Mouse (Mus musculus) spleen, postnatal 10 days (tissue): Measurements from ENCODE around the gene Large1.
"Not testable (repeated sequence)": the region's sequence is repeated elsewhere in the genome, so short reads cannot be mapped to it uniquely, and the experiment has no call there.

Source experiments
- DNase-seq, 2 experiments: peaks; one replicate each; pipeline ENCODE4 v3.0.0; 2021 to 2022; ENCODE audit warnings: low spot score in 2 of 2

Large1 gene

GRCm38 (mm10) chr8:73295531-73295930 is 57.8 kb downstream of the Large1 start:
- DNase-seq = no peak

GRCm38 (mm10) chr8:73293655-73294054 is 59.7 kb downstream of the Large1 start:
- DNase-seq = no peak

GRCm38 (mm10) chr8:73291630-73292029 is 61.7 kb downstream of the Large1 start:
- DNase-seq = no peak

DNA sequence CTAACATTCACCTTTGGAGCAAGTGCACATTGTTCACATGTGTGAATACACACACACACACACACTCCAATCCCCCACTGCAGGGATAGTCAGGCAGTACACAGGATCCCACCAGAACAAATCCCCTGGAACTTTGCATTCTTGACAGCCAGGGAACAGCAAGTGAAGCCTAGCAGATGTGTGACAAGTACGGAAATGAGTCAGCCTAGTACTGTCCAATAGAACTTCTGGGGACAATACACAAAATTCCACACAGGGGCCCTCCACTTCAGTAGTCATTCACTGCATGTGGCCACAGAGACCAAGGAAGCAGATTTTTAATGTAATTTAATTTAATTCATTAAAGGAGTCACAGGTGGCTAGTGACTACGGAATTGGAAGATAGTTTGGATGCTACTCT is 62.7 kb downstream of the Large1 start:
- no peak for DNase-seq

DNA sequence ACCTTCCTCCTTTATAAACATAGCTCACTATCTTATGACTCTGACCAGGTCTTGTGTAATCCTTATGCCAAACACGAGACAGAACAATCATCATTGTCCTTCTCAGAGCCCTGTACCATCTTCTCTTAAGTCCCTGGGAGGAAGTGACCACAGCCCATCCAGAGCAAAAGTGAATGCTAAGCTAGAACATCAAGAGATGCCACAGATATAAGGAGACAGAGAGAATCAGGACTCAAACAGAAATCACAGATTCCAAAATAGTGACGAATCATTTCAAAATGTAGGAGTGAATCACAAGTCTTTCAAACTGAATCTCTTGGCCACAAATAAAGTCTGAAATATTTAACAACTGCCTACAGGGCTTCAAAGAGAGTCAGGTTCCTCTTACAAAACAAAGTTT is 63.5 kb downstream of the Large1 start:
- DNase-seq = no peak

DNA sequence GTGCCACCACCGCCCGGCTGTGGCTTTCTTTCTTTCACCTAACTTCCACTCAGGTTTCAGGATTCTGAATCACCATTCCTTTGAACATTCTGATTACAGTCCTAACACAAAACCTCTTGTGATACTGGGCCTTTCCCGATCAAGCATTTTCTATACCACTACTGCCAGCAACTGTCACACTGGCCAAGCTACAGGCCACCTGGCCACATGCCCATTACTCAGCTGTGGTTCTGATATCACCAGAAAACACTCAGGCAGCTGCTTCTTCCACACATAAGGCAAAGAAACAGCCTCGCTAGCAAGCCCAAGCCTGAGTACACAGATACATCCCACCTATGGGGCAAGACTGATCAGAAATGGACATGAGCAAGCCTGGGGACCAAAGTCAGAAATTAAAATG is 71.3 kb downstream of the Large1 start:
- no peak for DNase-seq

- no peak for DNase-seq
Measured at GRCm38 (mm10) chr8:73276015-73276414, 77.3 kb downstream of the Large1 start.

DNA sequence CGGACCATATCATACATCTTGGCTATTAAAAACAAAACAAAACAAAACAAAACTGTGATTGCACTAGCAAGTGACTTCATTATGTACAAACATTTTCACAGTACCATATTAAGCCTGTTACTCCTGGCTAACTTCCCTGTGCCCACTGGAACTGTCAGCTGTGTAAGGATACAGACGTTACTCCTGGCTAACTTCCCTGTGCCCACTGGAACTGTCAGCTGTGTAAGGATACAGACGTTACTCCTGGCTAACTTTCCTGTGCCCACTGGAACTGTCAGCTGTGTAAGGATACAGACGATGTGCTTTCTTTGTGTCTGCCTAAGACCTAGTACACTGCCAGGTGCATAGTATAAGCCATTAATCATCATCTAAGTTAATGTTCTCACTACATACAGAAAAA is 77.9 kb downstream of the Large1 start:
- DNase-seq = not testable (repeated sequence)

DNA sequence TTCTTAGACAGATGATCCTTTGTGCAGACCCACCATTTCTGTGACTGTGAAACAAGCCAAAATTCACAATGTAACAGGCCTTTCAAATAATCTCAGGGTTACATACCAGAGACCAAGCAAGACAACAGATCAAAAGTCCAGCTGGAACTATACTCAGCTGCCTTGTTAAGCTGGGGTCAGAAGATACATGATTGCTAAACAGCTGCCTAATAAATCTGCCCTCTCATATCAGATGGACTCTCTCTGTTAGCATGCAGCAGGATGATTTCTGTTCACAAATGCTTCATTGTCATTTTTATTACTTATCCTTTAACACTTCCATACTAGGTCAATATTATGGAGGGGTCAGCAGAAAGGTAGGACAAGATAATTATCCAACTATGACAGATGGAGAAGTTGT is 80.2 kb downstream of the Large1 start:
- DNase-seq = no peak

DNA sequence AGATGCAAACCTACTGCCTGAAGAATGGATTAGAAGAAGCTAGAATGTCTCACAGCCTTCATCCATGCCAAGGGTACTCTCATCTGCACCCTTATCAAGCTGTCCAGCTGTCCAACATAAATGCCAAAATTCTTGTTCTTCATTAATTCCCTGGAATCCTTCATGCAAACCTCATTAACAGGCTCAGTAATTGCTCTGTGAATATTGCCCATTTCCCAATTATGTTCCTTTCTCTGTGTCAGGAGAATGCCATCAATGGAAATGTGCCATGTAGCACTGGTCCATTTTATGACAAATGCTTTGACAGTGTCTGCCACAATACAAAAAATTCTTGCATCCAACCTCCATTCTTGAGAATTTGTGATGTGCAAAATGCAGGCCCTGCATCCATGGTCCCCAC is 82.3 kb downstream of the Large1 start:
- no peak for DNase-seq

DNA sequence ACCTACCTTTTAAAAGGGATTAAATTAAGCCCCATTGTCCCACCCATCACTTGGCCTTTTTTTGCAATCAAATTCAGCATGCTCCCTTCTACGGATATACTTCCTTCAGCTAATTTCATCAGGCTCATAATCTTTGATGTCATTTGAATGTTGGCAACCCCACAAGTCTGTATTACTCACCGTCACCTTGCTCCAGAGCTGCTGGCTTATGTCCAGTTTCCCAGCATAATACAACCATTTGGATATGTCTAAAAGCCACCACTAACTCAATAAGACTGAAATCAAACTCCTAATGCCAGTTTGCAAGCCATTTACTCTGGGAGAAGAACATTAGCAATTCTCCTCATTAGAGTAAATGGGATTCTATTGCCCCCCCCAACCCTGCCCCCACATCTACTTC is 95.4 kb downstream of the Large1 start:
- DNase-seq = no peak

- no peak for DNase-seq
Measured at GRCm38 (mm10) chr8:73244186-73244585, 109.2 kb downstream of the Large1 start.

GRCm38 (mm10) chr8:73242066-73242465 is 111.3 kb downstream of the Large1 start:
- no peak for DNase-seq

DNA sequence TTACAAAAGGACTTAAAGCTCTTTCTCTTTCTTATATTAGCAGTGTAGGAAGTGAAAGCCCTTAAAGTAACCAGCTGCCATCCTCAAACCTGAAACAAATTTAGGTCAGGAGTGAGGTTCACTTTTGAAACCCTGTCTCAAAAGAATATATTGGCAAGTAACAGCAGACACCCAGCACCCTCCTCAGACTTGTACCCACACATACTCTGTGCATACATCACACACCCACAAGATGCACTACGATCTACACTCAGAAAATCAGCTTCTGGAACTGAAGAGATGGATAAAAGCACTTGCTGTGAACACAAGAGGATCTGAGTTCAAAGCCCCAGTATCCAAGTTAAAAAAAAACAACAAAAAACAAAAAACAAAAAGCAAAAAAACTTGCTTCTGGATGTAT is 119.1 kb downstream of the Large1 start:
- DNase-seq = no peak

DNA sequence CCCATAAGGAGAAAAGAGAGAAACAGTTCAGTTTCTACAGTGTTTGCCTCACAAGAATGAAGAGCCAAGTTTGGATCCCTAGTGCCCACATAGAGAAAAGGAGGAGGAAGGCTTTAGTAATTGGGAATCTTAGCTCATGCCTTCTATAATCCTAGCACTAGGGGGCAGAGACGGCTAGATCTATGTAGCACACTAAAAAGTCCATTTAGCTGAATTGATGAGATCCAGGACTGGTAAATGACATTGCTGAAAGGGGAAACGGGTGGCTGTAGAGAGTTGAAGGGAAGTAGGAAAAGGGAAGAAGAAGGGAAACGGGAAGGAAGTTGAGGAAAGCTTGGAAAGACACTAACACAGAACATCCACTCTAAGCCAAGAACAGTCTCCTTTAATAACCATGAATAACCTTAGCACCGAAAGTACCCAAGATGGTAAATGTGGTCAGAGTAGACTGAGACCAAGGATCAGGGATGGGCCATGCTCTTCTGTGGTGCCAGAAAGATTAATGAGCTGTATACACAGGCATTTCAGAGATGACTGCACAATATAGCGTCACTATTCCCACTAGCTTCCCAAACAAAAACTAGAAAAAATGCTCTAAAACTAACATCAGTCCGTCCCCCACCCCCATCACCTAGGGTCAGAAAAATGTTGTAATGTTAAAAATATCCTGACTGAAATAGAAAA is 119.8 kb downstream of the Large1 start:
- DNase-seq = no peak

GRCm38 (mm10) chr8:73226841-73227240 is 126.5 kb downstream of the Large1 start:
- no peak for DNase-seq

- DNase-seq = no peak
Measured at GRCm38 (mm10) chr8:73225654-73226053, 127.7 kb downstream of the Large1 start.

DNA sequence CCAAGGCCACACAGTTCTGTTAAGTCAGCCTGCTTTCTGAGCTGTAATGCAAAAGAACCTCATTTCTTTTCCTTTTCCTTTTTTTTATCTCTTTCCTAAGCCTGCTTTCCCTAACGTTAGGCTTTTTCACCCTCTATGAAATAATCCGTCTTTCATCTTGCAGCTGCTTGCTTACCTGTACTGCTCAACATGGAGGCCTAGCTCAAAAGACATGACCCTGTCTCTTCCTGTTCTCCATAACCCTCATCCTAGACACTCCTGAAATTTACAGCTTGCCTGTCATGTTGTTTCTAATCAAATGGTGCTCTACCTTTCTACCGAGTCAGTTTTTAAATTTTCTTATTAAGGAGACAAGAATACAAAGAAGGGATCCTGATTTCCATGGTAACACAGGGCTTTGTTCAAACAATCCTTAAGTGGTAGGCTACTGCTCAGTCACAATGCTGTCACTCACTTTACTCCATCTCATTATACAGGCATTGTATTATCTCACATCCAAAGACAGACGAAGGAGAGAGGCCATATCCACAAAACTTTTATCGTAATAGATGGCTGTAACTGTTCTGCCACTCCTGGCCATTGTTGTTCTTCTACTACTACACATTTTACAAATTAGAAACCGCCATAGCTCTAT is 134.0 kb downstream of the Large1 start:
- no peak for DNase-seq

DNA sequence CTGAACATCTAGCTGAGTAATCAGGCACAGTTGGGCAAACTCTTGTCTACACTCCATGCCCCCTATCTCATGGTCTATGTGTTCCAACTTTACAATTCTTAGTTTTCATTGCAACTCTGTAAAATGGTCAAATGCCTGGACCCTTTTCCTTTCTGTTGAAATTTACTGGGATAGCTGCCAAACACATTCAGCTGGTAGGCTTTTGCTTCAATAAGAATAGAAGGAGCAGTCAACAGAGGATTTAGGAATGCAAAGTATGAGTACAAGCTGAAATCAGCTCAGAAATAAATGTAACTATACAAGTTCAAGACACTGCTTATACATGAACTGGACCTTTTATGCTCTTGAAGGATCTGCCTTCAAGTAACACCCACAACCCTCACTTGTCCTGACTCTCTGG is 146.5 kb downstream of the Large1 start:
- DNase-seq = no peak

GRCm38 (mm10) chr8:73201854-73202253 is 151.5 kb downstream of the Large1 start:
- no peak for DNase-seq

DNA sequence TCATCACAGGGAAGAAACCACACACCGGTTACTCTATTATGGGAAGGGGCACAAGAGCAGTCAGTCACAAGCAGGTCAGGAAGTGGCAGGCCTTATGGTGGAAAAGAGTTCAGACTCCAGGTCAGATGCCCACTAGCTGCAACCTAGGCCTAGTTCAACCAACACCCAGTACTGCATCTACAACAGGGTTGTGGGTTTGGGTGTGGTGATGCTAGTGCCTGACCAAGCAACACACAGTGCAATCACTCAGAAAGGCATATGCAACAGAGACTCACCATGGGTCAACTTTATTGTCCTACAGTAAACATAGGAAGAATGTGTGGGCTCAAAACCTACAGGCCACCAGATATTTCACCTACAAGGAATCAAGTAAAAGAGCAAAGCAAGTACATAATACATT is 155.6 kb downstream of the Large1 start:
- no peak for DNase-seq

- no peak for DNase-seq
Measured at GRCm38 (mm10) chr8:73188684-73189083, 164.7 kb downstream of the Large1 start.

DNA sequence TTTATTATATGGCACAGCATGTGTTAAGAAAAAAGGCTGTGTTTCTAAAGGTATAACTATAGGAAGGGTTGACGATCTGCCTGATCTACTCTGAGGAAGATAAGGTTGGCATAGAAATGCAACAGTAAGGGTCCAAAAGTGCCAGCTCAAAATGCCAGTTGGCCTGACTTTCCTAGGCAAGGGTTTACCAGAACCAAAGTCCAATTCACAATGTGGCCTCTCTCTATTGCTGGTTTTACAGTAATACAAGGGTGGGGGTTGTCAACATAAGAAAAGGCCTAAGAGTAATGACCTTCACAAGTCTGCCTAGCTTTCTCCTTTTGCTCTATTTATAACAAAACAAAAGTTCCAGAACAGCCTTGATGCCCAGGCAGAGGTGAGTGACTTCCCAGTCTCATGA is 166.0 kb downstream of the Large1 start:
- no peak for DNase-seq

DNA sequence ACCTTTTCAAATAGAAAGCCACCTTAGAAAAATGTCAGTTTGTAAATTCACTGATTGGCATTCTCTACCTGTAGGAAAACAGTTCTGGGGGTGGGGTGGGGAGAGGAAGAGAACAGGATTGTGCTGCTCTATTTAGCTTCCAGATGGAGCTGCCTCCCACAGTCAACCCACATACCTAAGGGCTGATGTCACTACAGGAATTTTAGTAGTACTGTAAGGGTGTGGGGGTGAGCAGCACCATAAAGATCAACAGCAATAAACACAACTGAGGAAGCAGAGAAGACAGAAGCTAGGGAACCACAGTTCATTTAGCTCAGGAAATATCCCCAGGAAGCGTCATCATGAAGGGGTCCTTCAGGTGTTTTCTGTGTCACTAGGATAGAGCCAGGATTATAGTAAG is 174.9 kb downstream of the Large1 start:
- no peak for DNase-seq
